Mouse (Mus musculus) lung, postnatal 0 days (tissue): ENCODE measurements at regions not wholly inside any gene's neighbourhood (a gene's known extent, or its start where the extent isn't known, plus 50 kb on each side); places are given as distances from the start of the nearest gene placed in this dataset.
A peak's percentile ranks its signal among the peaks of the same experiment; 100 is the strongest.

ENCODE experiments used
- CTCF ChIP-seq: IDR thresholded peaks from 2 replicates; pipeline ENCODE4 v1.5.1; 2016; ENCODE audit warnings: antibody characterized with exemption, mild to moderate bottlenecking
- EP300 ChIP-seq: IDR thresholded peaks from 2 replicates; pipeline ENCODE4 v1.6.1; 2016; ENCODE audit warnings: antibody characterized with exemption, mild to moderate bottlenecking, control low read depth

- TF ChIP-seq CTCF, result no peak
- 0 out of 2 replicates have a peak, but pooled peaks have one; percentile 7 for TF ChIP-seq EP300
Measured at GRCm38 (mm10) chr2:30743976-30744620, 59.4 kb downstream of the 1700001O22Rik start.
